Mouse (Mus musculus): ENCODE results near the gene Nfatc2. TPM values are rescaled to one million over a fixed set of nuclear protein-coding genes. Genes with fewer than 3 reads are reported as not detected.

Gene Nfatc2
- polyA plus RNA-seq, 1 experiment from 2014 or later = 0.23 TPM

- no peak for ATAC-seq (ENCODE audit: insufficient read depth)
These were observed 24.1 kb downstream of the Nfatc2 start for GRCm38 (mm10) chr2:168577381-168577780.

GRCm38 (mm10) chr2:168575834-168576233 is 25.6 kb downstream of the Nfatc2 start:
- 68% methylated on average over 5 of the region's 5 CpGs for WGBS (ENCODE audit: insufficient replicate concordance)

More at GRCm38 (mm10) chr2:168577381-168577780, 24.1 kb downstream of the Nfatc2 start:
- H3K27me3 ChIP-seq = peaks cover 14% of the 10 kb centered on the region; the same call in 1 of the 2 replicates
- 52% methylated on average over 7 of the region's 7 CpGs for WGBS (ENCODE audit: insufficient replicate concordance)
- H3K4me2 ChIP-seq = no peak overlapping the region
- H3K4me3 ChIP-seq (replicated peaks) = no peak overlapping the region
- H3K9ac ChIP-seq = no peak overlapping the region
- no peaks in the 10 kb centered on the region for H3K36me3 ChIP-seq (replicated peaks)
- H3K9me3 ChIP-seq (replicated peaks) = no peaks in the 10 kb centered on the region
- H3K4me1 ChIP-seq (replicated peaks) = peaks cover 5% of the 10 kb centered on the region; the same call in 1 of the 2 replicates
- no peak overlapping the region for H3K27ac ChIP-seq (replicated peaks)

GRCm38 (mm10) chr2:168574934-168575333 is 26.5 kb downstream of the Nfatc2 start:
- Histone ChIP-seq H3K36me3 (replicated peaks) (no peaks in the 10 kb centered on the region), H3K27me3 (peaks cover 8% of the 10 kb centered on the region; the same call in 1 of the 2 replicates), H3K9ac (no peak overlapping the region), H3K4me3 (replicated peaks) (no peak overlapping the region), H3K9me3 (replicated peaks) (no peaks in the 10 kb centered on the region), H3K4me2 (no peak overlapping the region), H3K27ac (replicated peaks) (no peak overlapping the region), H3K4me1 (replicated peaks) (peaks cover 5% of the 10 kb centered on the region; the same call in 1 of the 2 replicates)
- ATAC-seq (ENCODE audit: insufficient read depth) = no peak
- WGBS (ENCODE audit: insufficient replicate concordance) = 43% methylated on average over 10 of the region's 10 CpGs

More at GRCm38 (mm10) chr2:168575834-168576233, 25.6 kb downstream of the Nfatc2 start:
- Histone ChIP-seq H3K27ac (replicated peaks) (no peak overlapping the region), H3K36me3 (replicated peaks) (no peaks in the 10 kb centered on the region), H3K4me1 (replicated peaks) (peaks cover 5% of the 10 kb centered on the region; the same call in 1 of the 2 replicates), H3K4me3 (replicated peaks) (no peak overlapping the region), H3K9ac (no peak overlapping the region), H3K4me2 (no peak overlapping the region), H3K27me3 (peaks cover 14% of the 10 kb centered on the region; the same call in 1 of the 2 replicates), H3K9me3 (replicated peaks) (no peaks in the 10 kb centered on the region)
- no peak for ATAC-seq (ENCODE audit: insufficient read depth)

DNA sequence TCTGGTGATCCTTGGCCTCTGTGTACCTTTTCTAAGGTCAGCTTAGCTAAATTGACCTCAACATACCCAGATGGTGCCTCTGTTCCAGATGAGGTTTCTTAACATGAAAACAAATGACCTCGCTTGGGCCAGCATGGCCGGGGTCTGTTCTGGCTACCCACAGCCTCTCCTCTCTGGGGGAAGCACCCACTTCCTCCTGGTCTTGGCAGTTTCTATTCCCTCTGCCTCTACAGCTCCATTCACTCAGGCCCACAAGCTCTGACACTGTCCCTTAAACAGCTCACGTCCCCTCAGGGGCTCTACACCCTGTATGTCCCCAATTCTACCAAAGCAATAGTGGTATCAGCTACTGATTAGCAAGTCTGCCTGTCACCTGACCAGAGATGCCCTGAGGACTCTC is 27.6 kb downstream of the Nfatc2 start:
- H3K36me3 ChIP-seq (replicated peaks) = no peaks in the 10 kb centered on the region
- no peak overlapping the region for H3K4me2 ChIP-seq
- peaks cover 5% of the 10 kb centered on the region; the same call in 1 of the 2 replicates for H3K4me1 ChIP-seq (replicated peaks)
- 52% methylated on average over 3 of the region's 3 CpGs for WGBS (ENCODE audit: insufficient replicate concordance)
- no peak overlapping the region for H3K4me3 ChIP-seq (replicated peaks)
- no peaks in the 10 kb centered on the region for H3K9me3 ChIP-seq (replicated peaks)
- no peaks in the 10 kb centered on the region for H3K27me3 ChIP-seq
- no peak overlapping the region for H3K27ac ChIP-seq (replicated peaks)
- no peak overlapping the region for H3K9ac ChIP-seq
- ATAC-seq (ENCODE audit: insufficient read depth) = no peak

DNA sequence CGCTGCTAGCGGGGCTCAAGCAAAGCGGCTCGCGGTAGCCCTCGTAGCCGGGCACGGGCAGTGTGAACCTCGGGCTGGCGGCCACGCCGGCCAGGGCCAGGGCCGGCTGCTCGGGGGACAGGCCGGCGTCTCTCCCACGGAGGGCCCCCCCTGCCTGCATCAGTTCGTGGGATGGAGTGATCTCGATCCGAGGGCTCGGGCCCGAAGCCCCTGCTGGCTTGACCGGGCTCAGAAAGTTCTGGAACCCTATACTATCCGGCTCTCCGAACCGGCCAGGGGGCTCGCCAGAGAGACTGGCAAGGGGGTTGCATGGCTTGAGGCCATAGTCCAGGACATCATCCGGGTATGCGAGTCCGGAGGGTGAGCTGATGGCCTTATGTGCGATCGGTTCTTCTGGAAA is 30.2 kb downstream of the Nfatc2 start:
- no peak overlapping the region for H3K27ac ChIP-seq (replicated peaks)
- H3K4me3 ChIP-seq (replicated peaks) = no peak overlapping the region
- 0 out of 2 replicates have a peak, but pooled peaks cover 5% of the 10 kb centered on the region for H3K4me1 ChIP-seq (replicated peaks)
- H3K27me3 ChIP-seq = no peaks in the 10 kb centered on the region
- 82% methylated on average over 32 of the region's 32 CpGs for WGBS (ENCODE audit: insufficient replicate concordance)
- H3K9ac ChIP-seq = no peak overlapping the region
- no peaks in the 10 kb centered on the region for H3K36me3 ChIP-seq (replicated peaks)
- no peak for ATAC-seq (ENCODE audit: insufficient read depth)
- H3K9me3 ChIP-seq (replicated peaks) = no peaks in the 10 kb centered on the region
- H3K4me2 ChIP-seq = no peak overlapping the region

DNA sequence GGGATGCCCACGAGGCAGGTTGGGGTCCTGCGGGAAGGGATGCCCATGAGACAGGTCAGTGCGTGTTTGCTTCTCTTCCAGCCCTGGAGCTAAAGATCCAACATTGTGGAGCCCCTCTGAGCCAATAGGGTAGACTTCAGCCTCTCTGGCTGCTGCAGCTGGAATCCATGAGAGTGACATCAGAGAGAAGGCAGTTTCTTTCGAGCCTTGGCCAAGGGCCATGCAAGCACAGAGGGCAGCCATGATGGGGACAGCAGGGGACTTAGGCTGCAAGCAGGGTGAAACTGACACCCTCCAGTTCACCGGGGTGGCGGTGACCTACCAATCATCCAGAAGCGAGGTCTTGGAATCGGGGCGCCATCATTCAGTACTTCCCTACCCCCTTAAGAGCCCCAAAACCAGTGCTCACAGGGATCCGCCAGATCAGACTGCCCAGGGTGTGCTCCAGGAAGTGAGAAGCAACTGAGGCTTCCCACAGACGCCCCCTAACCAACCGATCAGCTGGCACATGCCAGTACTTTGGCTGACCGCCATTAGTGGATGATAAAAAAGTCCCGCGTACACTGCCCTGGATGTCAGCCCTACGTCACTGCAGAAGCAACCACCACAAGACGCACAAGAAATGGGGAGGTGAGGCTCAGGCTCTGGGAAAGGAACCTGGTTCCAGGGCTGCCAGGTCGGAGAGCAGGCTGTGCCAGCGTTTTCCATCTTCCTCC is 35.8 kb downstream of the Nfatc2 start:
- Histone ChIP-seq H3K4me1 (replicated peaks) (0 out of 2 replicates have a peak, but pooled peaks cover 6% of the 10 kb centered on the region), H3K36me3 (replicated peaks) (no peaks in the 10 kb centered on the region), H3K27ac (replicated peaks) (no peak overlapping the region), H3K4me2 (no peak overlapping the region), H3K9me3 (replicated peaks) (no peaks in the 10 kb centered on the region), H3K4me3 (replicated peaks) (no peak overlapping the region), H3K27me3 (peaks cover 25% of the 10 kb centered on the region), H3K9ac (no peak overlapping the region)
- WGBS (ENCODE audit: insufficient replicate concordance) = 65% methylated on average over 19 of the region's 19 CpGs
- ATAC-seq (ENCODE audit: insufficient read depth) = no peak

- H3K27me3 ChIP-seq = peaks cover 25% of the 10 kb centered on the region
These were observed 38.3 kb downstream of the Nfatc2 start for GRCm38 (mm10) chr2:168563184-168563583.

GRCm38 (mm10) chr2:168557035-168557434 is 44.4 kb downstream of the Nfatc2 start:
- H3K36me3 ChIP-seq (replicated peaks) = no peaks in the 10 kb centered on the region
- H3K9me3 ChIP-seq (replicated peaks) = no peaks in the 10 kb centered on the region
- H3K27me3 ChIP-seq = peaks cover 52% of the 10 kb centered on the region
- no peak overlapping the region for H3K9ac ChIP-seq
- H3K4me2 ChIP-seq = no peak overlapping the region
- 0 out of 2 replicates have a peak, but pooled peaks cover 10% of the 10 kb centered on the region for H3K4me1 ChIP-seq (replicated peaks)
- ATAC-seq (ENCODE audit: insufficient read depth) = no peak
- H3K27ac ChIP-seq (replicated peaks) = no peak overlapping the region
- no peak overlapping the region for H3K4me3 ChIP-seq (replicated peaks)
- WGBS (ENCODE audit: insufficient replicate concordance) = 36% methylated on average over 8 of the region's 8 CpGs

More at GRCm38 (mm10) chr2:168563184-168563583, 38.3 kb downstream of the Nfatc2 start:
- Histone ChIP-seq H3K4me1 (replicated peaks) (0 out of 2 replicates have a peak, but pooled peaks cover 6% of the 10 kb centered on the region), H3K9me3 (replicated peaks) (no peaks in the 10 kb centered on the region), H3K36me3 (replicated peaks) (no peaks in the 10 kb centered on the region), H3K4me2 (no peak overlapping the region; the same call in 1 of the 2 replicates), H3K27ac (replicated peaks) (no peak overlapping the region), H3K9ac (no peak overlapping the region), H3K4me3 (replicated peaks) (no peak overlapping the region)
- 6% methylated on average over 12 of the region's 12 CpGs for WGBS (ENCODE audit: insufficient replicate concordance)
- ATAC-seq (ENCODE audit: insufficient read depth) = no peak

DNA sequence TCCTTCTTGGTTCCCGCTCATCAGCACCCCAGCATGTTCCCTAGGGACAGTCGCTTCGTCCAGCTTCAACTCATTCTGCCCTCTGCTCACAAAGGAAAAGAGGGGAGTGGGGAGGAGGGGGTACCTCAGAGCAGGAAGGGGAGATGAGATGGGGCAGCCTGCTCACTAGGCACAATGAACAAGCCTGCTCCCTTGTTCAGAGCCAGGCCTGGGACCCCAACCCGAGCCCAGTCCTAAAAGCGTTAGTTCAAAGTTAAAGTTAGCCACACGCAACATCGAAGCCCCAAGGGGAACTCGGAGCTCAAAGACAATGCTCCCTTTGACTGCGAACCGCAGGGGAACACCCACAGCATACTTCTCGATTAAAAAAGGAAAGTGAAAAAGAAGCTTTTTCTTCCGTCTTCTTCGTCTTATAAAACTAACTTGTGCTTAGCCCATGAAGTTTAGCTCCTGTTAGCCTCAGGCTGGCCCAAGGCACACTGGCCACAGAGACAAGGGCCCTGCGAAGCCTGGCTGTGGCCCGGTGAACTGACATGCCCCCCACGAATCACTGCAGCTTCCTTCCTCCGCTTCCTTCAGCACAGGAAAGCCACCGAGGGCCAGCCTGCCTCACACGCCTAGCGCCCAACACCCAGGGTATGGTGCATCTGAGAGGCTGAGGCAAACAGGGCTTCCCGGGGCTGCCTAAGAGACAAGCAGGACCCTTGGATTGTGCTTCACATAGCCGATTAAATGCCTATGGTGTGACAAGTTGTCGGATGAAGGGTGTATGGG is 45.4 kb downstream of the Nfatc2 start:
- Histone ChIP-seq H3K4me3 (replicated peaks) (no peak overlapping the region), H3K36me3 (replicated peaks) (no peaks in the 10 kb centered on the region), H3K27me3 (peaks cover 53% of the 10 kb centered on the region), H3K4me1 (replicated peaks) (0 out of 2 replicates have a peak, but pooled peaks cover 10% of the 10 kb centered on the region), H3K4me2 (no peak overlapping the region), H3K27ac (replicated peaks) (no peak overlapping the region), H3K9me3 (replicated peaks) (no peaks in the 10 kb centered on the region), H3K9ac (no peak overlapping the region)
- ATAC-seq (ENCODE audit: insufficient read depth) = no peak
- WGBS (ENCODE audit: insufficient replicate concordance) = 31% methylated on average over 23 of the region's 23 CpGs

DNA sequence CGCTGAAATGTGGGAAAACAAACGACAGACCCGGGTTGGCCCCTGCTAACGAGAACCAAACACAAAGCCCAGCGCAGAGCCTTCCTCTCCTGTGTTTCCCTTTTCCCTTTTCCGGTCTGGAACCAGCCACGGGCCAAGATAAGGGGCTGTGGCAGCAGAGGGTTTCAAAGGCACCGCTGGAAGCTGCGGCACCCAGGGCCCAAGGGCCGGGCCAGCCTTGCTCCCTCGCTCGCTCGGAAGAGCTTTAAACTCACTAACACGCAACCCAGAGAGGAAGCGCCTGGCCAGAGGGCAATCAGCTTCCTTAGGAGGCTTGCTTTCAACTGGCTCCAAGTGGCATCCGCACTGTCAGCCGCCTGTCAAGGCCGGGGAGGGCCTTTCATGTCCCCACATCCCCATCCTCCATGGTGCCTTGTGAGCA is 47.9 kb downstream of the Nfatc2 start:
- H3K36me3 ChIP-seq (replicated peaks) = no peaks in the 10 kb centered on the region
- H3K4me1 ChIP-seq (replicated peaks) = 0 out of 2 replicates have a peak, but pooled peaks cover 10% of the 10 kb centered on the region
- no peak overlapping the region for H3K4me2 ChIP-seq
- H3K27me3 ChIP-seq = peaks cover 57% of the 10 kb centered on the region
- no peak overlapping the region for H3K4me3 ChIP-seq (replicated peaks)
- ATAC-seq (ENCODE audit: insufficient read depth) = 0 out of 2 replicates have a peak, but pooled peaks have one; percentile 13
- WGBS (ENCODE audit: insufficient replicate concordance) = 3% methylated on average over 18 of the region's 18 CpGs
- no peak overlapping the region for H3K27ac ChIP-seq (replicated peaks)
- H3K9ac ChIP-seq = no peak overlapping the region
- no peaks in the 10 kb centered on the region for H3K9me3 ChIP-seq (replicated peaks)

DNA sequence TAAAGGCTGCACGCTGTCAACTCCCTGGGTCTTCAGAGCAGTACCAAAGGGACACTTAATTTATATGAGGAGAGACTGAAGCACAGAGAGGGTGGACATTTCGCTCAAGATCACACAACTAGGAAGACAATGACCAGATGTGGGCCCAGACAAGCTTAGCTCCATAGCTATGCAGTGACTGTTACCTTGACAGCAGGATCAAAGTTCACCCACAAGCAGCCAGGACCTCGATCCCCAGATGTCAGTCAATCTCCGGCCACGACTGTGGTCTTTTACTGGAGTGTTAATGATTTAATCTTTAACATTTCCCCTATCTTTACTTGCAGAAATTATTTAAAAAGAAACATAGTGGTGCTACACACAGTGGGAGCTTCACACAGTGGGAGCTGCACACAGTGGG is 49.1 kb downstream of the Nfatc2 start:
- no peaks in the 10 kb centered on the region for H3K36me3 ChIP-seq (replicated peaks)
- no peaks in the 10 kb centered on the region for H3K9me3 ChIP-seq (replicated peaks)
- no peak for ATAC-seq (ENCODE audit: insufficient read depth)
- H3K27ac ChIP-seq (replicated peaks) = no peak overlapping the region
- H3K4me3 ChIP-seq (replicated peaks) = no peak overlapping the region
- 30% methylated on average over 5 of the region's 5 CpGs for WGBS (ENCODE audit: insufficient replicate concordance)
- H3K27me3 ChIP-seq = peaks cover 61% of the 10 kb centered on the region
- H3K4me1 ChIP-seq (replicated peaks) = 0 out of 2 replicates have a peak, but pooled peaks cover 10% of the 10 kb centered on the region
- H3K9ac ChIP-seq = no peak overlapping the region
- H3K4me2 ChIP-seq = peak overlapping the region; percentile 27; the same call in 1 of the 2 replicates

All from liver, embryonic 15.5 days (tissue).